Mouse (Mus musculus): ENCODE measurements around the gene 1110059E24Rik. TPM values are rescaled to one million over a fixed set of nuclear protein-coding genes. Genes with fewer than 3 reads are reported as not detected.
"Not testable (repeated sequence)": the region's sequence is repeated elsewhere in the genome, so short reads cannot be mapped to it uniquely, and the experiment has no call there.

Gene 1110059E24Rik
- polyA plus RNA-seq, 1 experiment from 2014 or later = 63.2 TPM

GRCm38 (mm10) chr19:21594676-21595075, 58.1 kb downstream of the 1110059E24Rik start:
- Histone ChIP-seq H3K9me3 (0 out of 2 replicates have a peak, but pooled peaks cover 3% of the 10 kb centered on the region), H3K9ac (replicated peaks) (no peak overlapping the region), H3K36me3 (peaks cover 31% of the 10 kb centered on the region), H3K4me2 (no peak overlapping the region), H3K4me3 (replicated peaks) (no peak overlapping the region), H3K4me1 (replicated peaks) (0 out of 2 replicates have a peak, but pooled peaks cover 9% of the 10 kb centered on the region), H3K27ac (no peak overlapping the region), H3K27me3 (no peaks in the 10 kb centered on the region)
- 86% methylated on average over 1 of the region's 1 CpGs for WGBS
- no peak for ATAC-seq (ENCODE audit: insufficient number of reproducible peaks, insufficient read depth, low FRiP score, low TSS enrichment, low read depth)

GRCm38 (mm10) chr19:21592216-21592615, 60.6 kb downstream of the 1110059E24Rik start:
- not testable (repeated sequence) for H3K4me3 ChIP-seq (replicated peaks); H3K27ac ChIP-seq; ATAC-seq (ENCODE audit: insufficient number of reproducible peaks, insufficient read depth, low FRiP score, low TSS enrichment, low read depth); H3K9me3 ChIP-seq; H3K9ac ChIP-seq (replicated peaks); H3K27me3 ChIP-seq; H3K4me2 ChIP-seq; H3K4me1 ChIP-seq (replicated peaks)
- peaks cover 27% of the 10 kb centered on the region for H3K36me3 ChIP-seq
- 90% methylated on average over 5 of the region's 5 CpGs for WGBS

- 83% methylated on average over 1 of the region's 1 CpGs for WGBS
- no peaks in the 10 kb centered on the region for H3K4me1 ChIP-seq (replicated peaks)
- no peak overlapping the region for H3K4me2 ChIP-seq
- H3K9me3 ChIP-seq = no peaks in the 10 kb centered on the region
- no peak overlapping the region for H3K27ac ChIP-seq
- ATAC-seq (ENCODE audit: insufficient number of reproducible peaks, insufficient read depth, low FRiP score, low TSS enrichment, low read depth) = no peak
- no peak overlapping the region for H3K9ac ChIP-seq (replicated peaks)
- peaks cover 5% of the 10 kb centered on the region; the same call in 1 of the 2 replicates for H3K36me3 ChIP-seq
- H3K4me3 ChIP-seq (replicated peaks) = no peak overlapping the region
- no peaks in the 10 kb centered on the region for H3K27me3 ChIP-seq
Observed at GRCm38 (mm10) chr19:21589888-21590287, 62.9 kb downstream of the 1110059E24Rik start.

- H3K9ac ChIP-seq (replicated peaks) = no peak overlapping the region
- no peak for ATAC-seq (ENCODE audit: insufficient number of reproducible peaks, insufficient read depth, low FRiP score, low TSS enrichment, low read depth)
- H3K4me2 ChIP-seq = no peak overlapping the region
- no peak overlapping the region for H3K27ac ChIP-seq
- H3K27me3 ChIP-seq = no peaks in the 10 kb centered on the region
- no peaks in the 10 kb centered on the region for H3K36me3 ChIP-seq
- H3K4me3 ChIP-seq (replicated peaks) = no peak overlapping the region
- 81% methylated on average over 4 of the region's 4 CpGs for WGBS
- no peaks in the 10 kb centered on the region for H3K9me3 ChIP-seq
- H3K4me1 ChIP-seq (replicated peaks) = no peaks in the 10 kb centered on the region
Observed at GRCm38 (mm10) chr19:21587593-21587992, 65.2 kb downstream of the 1110059E24Rik start.

- ATAC-seq (ENCODE audit: insufficient number of reproducible peaks, insufficient read depth, low FRiP score, low TSS enrichment, low read depth) = no peak
- Histone ChIP-seq H3K9ac (replicated peaks) (no peak overlapping the region), H3K27me3 (no peaks in the 10 kb centered on the region), H3K36me3 (no peaks in the 10 kb centered on the region), H3K4me1 (replicated peaks) (no peaks in the 10 kb centered on the region), H3K9me3 (no peaks in the 10 kb centered on the region), H3K27ac (no peak overlapping the region), H3K4me3 (replicated peaks) (no peak overlapping the region), H3K4me2 (no peak overlapping the region)
- 98% methylated on average over 1 of the region's 1 CpGs for WGBS
Observed at GRCm38 (mm10) chr19:21586546-21586945, 66.2 kb downstream of the 1110059E24Rik start.

GRCm38 (mm10) chr19:21585868-21586267, 66.9 kb downstream of the 1110059E24Rik start:
- H3K4me3 ChIP-seq (replicated peaks) = no peak overlapping the region
- H3K4me1 ChIP-seq (replicated peaks) = no peaks in the 10 kb centered on the region
- H3K9me3 ChIP-seq = no peaks in the 10 kb centered on the region
- no peak for ATAC-seq (ENCODE audit: insufficient number of reproducible peaks, insufficient read depth, low FRiP score, low TSS enrichment, low read depth)
- no peak overlapping the region for H3K4me2 ChIP-seq
- H3K27me3 ChIP-seq = no peaks in the 10 kb centered on the region
- H3K9ac ChIP-seq (replicated peaks) = no peak overlapping the region
- no peak overlapping the region for H3K27ac ChIP-seq
- WGBS = 72% methylated on average over 2 of the region's 2 CpGs
- no peaks in the 10 kb centered on the region for H3K36me3 ChIP-seq

GRCm38 (mm10) chr19:21583986-21584385, 68.8 kb downstream of the 1110059E24Rik start:
- H3K27ac ChIP-seq = no peak overlapping the region

GRCm38 (mm10) chr19:21583523-21583984, 69.2 kb downstream of the 1110059E24Rik start:
- Histone ChIP-seq H3K27me3 (no peaks in the 10 kb centered on the region), H3K27ac (no peak overlapping the region), H3K9me3 (no peaks in the 10 kb centered on the region), H3K4me3 (replicated peaks) (no peak overlapping the region), H3K4me1 (replicated peaks) (no peaks in the 10 kb centered on the region), H3K36me3 (no peaks in the 10 kb centered on the region), H3K4me2 (no peak overlapping the region), H3K9ac (replicated peaks) (no peak overlapping the region)
- ATAC-seq (ENCODE audit: insufficient number of reproducible peaks, insufficient read depth, low FRiP score, low TSS enrichment, low read depth) = no peak
- WGBS = 76% methylated on average over 4 of the region's 4 CpGs

More at GRCm38 (mm10) chr19:21583986-21584385, 68.8 kb downstream of the 1110059E24Rik start:
- no peaks in the 10 kb centered on the region for H3K27me3 ChIP-seq
- no peaks in the 10 kb centered on the region for H3K9me3 ChIP-seq
- H3K4me3 ChIP-seq (replicated peaks) = no peak overlapping the region
- no peaks in the 10 kb centered on the region for H3K4me1 ChIP-seq (replicated peaks)
- H3K9ac ChIP-seq (replicated peaks) = no peak overlapping the region
- H3K36me3 ChIP-seq = no peaks in the 10 kb centered on the region
- H3K4me2 ChIP-seq = no peak overlapping the region
- 82% methylated on average over 5 of the region's 5 CpGs for WGBS
- no peak for ATAC-seq (ENCODE audit: insufficient number of reproducible peaks, insufficient read depth, low FRiP score, low TSS enrichment, low read depth)

- Histone ChIP-seq H3K4me1 (replicated peaks) (no peaks in the 10 kb centered on the region), H3K9ac (replicated peaks) (no peak overlapping the region), H3K27ac (no peak overlapping the region), H3K4me3 (replicated peaks) (no peak overlapping the region), H3K36me3 (no peaks in the 10 kb centered on the region), H3K27me3 (no peaks in the 10 kb centered on the region), H3K4me2 (no peak overlapping the region), H3K9me3 (no peaks in the 10 kb centered on the region)
- WGBS = 61% methylated on average over 6 of the region's 6 CpGs
- ATAC-seq (ENCODE audit: insufficient number of reproducible peaks, insufficient read depth, low FRiP score, low TSS enrichment, low read depth) = no peak
Observed at GRCm38 (mm10) chr19:21581404-21581803, 71.4 kb downstream of the 1110059E24Rik start.

GRCm38 (mm10) chr19:21579896-21580295, 72.9 kb downstream of the 1110059E24Rik start:
- ATAC-seq (ENCODE audit: insufficient number of reproducible peaks, insufficient read depth, low FRiP score, low TSS enrichment, low read depth) = no peak
- H3K4me2 ChIP-seq = no peak overlapping the region
- WGBS = 85% methylated on average over 3 of the region's 3 CpGs
- no peak overlapping the region for H3K27ac ChIP-seq
- no peaks in the 10 kb centered on the region for H3K4me1 ChIP-seq (replicated peaks)
- H3K27me3 ChIP-seq = no peaks in the 10 kb centered on the region
- H3K36me3 ChIP-seq = no peaks in the 10 kb centered on the region
- H3K9me3 ChIP-seq = no peaks in the 10 kb centered on the region
- H3K4me3 ChIP-seq (replicated peaks) = no peak overlapping the region
- H3K9ac ChIP-seq (replicated peaks) = no peak overlapping the region

GRCm38 (mm10) chr19:21577443-21577842, 75.3 kb downstream of the 1110059E24Rik start:
- H3K36me3 ChIP-seq = no peaks in the 10 kb centered on the region
- no peak overlapping the region for H3K4me3 ChIP-seq (replicated peaks)
- no peaks in the 10 kb centered on the region for H3K4me1 ChIP-seq (replicated peaks)
- H3K9ac ChIP-seq (replicated peaks) = no peak overlapping the region
- no peak for ATAC-seq (ENCODE audit: insufficient number of reproducible peaks, insufficient read depth, low FRiP score, low TSS enrichment, low read depth)
- no peaks in the 10 kb centered on the region for H3K27me3 ChIP-seq
- H3K27ac ChIP-seq = no peak overlapping the region
- no peak overlapping the region for H3K4me2 ChIP-seq
- H3K9me3 ChIP-seq = no peaks in the 10 kb centered on the region
- WGBS = 52% methylated on average over 3 of the region's 3 CpGs

GRCm38 (mm10) chr19:21571986-21572385, 80.8 kb downstream of the 1110059E24Rik start:
- Histone ChIP-seq H3K27me3 (no peaks in the 10 kb centered on the region), H3K27ac (no peak overlapping the region), H3K9ac (replicated peaks) (no peak overlapping the region), H3K9me3 (no peaks in the 10 kb centered on the region), H3K4me2 (no peak overlapping the region), H3K4me3 (replicated peaks) (no peak overlapping the region), H3K4me1 (replicated peaks) (no peaks in the 10 kb centered on the region), H3K36me3 (no peaks in the 10 kb centered on the region)
- ATAC-seq (ENCODE audit: insufficient number of reproducible peaks, insufficient read depth, low FRiP score, low TSS enrichment, low read depth) = no peak
- WGBS = 70% methylated on average over 7 of the region's 7 CpGs
